Mouse (Mus musculus) CH12.LX (cell line): ENCODE results near the gene Gramd1b. TPM values are rescaled to one million over a fixed set of nuclear protein-coding genes. Genes with fewer than 3 reads are reported as not detected.

Experiments
- DNase-seq: peaks from one replicate; pipeline ENCODE4 v3.0.0-alpha.2; 2013; ENCODE audit errors: extremely low read depth
- H3K27ac ChIP-seq: 2 replicates; pipeline ENCODE4 v1.5.1; 2012; ENCODE audit warnings: low read depth, mild to moderate bottlenecking, control low read depth, moderate library complexity; ENCODE audit not compliant: insufficient read depth
- H3K27me3 ChIP-seq: replicated peaks from 2 replicates; pipeline ENCODE3; 2012; ENCODE audit warnings: inconsistent platforms
- H3K36me3 ChIP-seq, 2 experiments: replicated peaks in 1 of 2; 2 replicates each; pipeline versions ENCODE3 to v1.6.1; 2012; ENCODE audit warnings: inconsistent platforms in 1 of 2, low read length in 1 of 2, mild to moderate bottlenecking in 1 of 2, mixed read lengths in 1 of 2, moderate library complexity in 1 of 2; ENCODE audit not compliant: control insufficient read depth in 1 of 2, insufficient read depth in 1 of 2
- H3K4me1 ChIP-seq, 2 experiments: 2 replicates each; pipeline ENCODE4 v1.6.1; 2012; ENCODE audit warnings: inconsistent platforms in 1 of 2, moderate library complexity in 1 of 2; ENCODE audit not compliant: insufficient read depth in 2 of 2, control insufficient read depth in 1 of 2
- H3K4me2 ChIP-seq: 2 replicates; pipeline ENCODE4 v1.6.1; 2012; ENCODE audit warnings: low read depth, mild to moderate bottlenecking, control low read depth; ENCODE audit not compliant: poor library complexity, insufficient read depth, severe bottlenecking
- H3K4me3 ChIP-seq, 3 experiments: fragments of 150-350 bp in 1 of 3; sonication (generic) in 1 of 3; replicated peaks in 1 of 3; 2 replicates each; pipeline versions ENCODE3 to v1.5.1; 2011 to 2012; ENCODE audit warnings: low read depth in 2 of 3, low read length in 2 of 3, mild to moderate bottlenecking in 2 of 3, moderate library complexity in 2 of 3, control low read depth in 1 of 3, improper control_type of control experiment in 1 of 3, inconsistent platforms in 1 of 3, mixed read lengths in 1 of 3; ENCODE audit not compliant: poor library complexity in 1 of 3
- H3K79me2 ChIP-seq: replicated peaks from 2 replicates; pipeline ENCODE4 v1.6.1; 2012; ENCODE audit warnings: mild to moderate bottlenecking, moderate library complexity; ENCODE audit not compliant: control insufficient read depth, poor library complexity, insufficient read depth, severe bottlenecking; ENCODE audit errors: extremely low read depth
- H3K9ac ChIP-seq: 2 replicates; pipeline ENCODE4 v1.6.1; 2012; ENCODE audit warnings: low read depth, mild to moderate bottlenecking, control low read depth, moderate library complexity; ENCODE audit not compliant: insufficient read depth
- H3K9me3 ChIP-seq: replicated peaks from 2 replicates; pipeline ENCODE3; 2012; ENCODE audit warnings: low read length, inconsistent platforms, mixed read lengths
- CTCF ChIP-seq, 2 experiments: IDR thresholded peaks in 1 of 2; conservative IDR thresholded peaks in 1 of 2; 2 replicates each; pipeline ENCODE4 v1.5.1; 2011 to 2012; ENCODE audit warnings: low read depth in 2 of 2, low read length in 2 of 2, improper control_type of control experiment in 1 of 2, inconsistent platforms in 1 of 2, mild to moderate bottlenecking in 1 of 2, moderate library complexity in 1 of 2
- E2F4 ChIP-seq: IDR thresholded peaks from 2 replicates; pipeline ENCODE4 v1.6.1; 2011; ENCODE audit warnings: low read depth, low read length, improper control_type of control experiment; ENCODE audit not compliant: insufficient replicate concordance
- ELF1 ChIP-seq: IDR thresholded peaks from 2 replicates; pipeline ENCODE4 v1.6.1; 2014; ENCODE audit warnings: low read depth, mild to moderate bottlenecking, inconsistent platforms, low read length, improper control_type of control experiment
- GABPA ChIP-seq: IDR thresholded peaks from 2 replicates; pipeline ENCODE4 v1.6.1; 2012; ENCODE audit warnings: low read depth, low read length, improper control_type of control experiment, inconsistent platforms; ENCODE audit not compliant: insufficient replicate concordance
- HCFC1 ChIP-seq: IDR thresholded peaks from 2 replicates; pipeline ENCODE4 v1.6.1; 2012; ENCODE audit warnings: low read depth, mild to moderate bottlenecking, inconsistent platforms, low read length, improper control_type of control experiment
- IRF4 ChIP-seq: IDR thresholded peaks from 2 replicates; pipeline ENCODE4 v1.6.1; 2014; ENCODE audit warnings: low read depth, mild to moderate bottlenecking, inconsistent platforms, low read length, improper control_type of control experiment
- KAT2A ChIP-seq: IDR thresholded peaks from 2 replicates; pipeline ENCODE4 v1.6.1; 2012; ENCODE audit warnings: low read length, improper control_type of control experiment, inconsistent platforms; ENCODE audit not compliant: insufficient replicate concordance
- MAX ChIP-seq: IDR thresholded peaks from 2 replicates; pipeline ENCODE4 v1.6.1; 2011; ENCODE audit warnings: low read length, improper control_type of control experiment
- MAZ ChIP-seq: IDR thresholded peaks from 2 replicates; pipeline ENCODE4 v1.6.1; 2012; ENCODE audit warnings: low read depth, mild to moderate bottlenecking, inconsistent platforms, low read length, improper control_type of control experiment, moderate library complexity
- MXI1 ChIP-seq: IDR thresholded peaks from 2 replicates; pipeline ENCODE4 v1.6.1; 2011; ENCODE audit warnings: mild to moderate bottlenecking, low read depth, low read length, improper control_type of control experiment
- NRF1 ChIP-seq: IDR thresholded peaks from 2 replicates; pipeline ENCODE4 v1.6.1; 2014; ENCODE audit warnings: low read depth, mild to moderate bottlenecking, inconsistent platforms, low read length, improper control_type of control experiment, moderate library complexity
- POLR2A ChIP-seq: IDR thresholded peaks from 2 replicates; pipeline ENCODE4 v1.6.1; 2011; ENCODE audit warnings: low read depth, mild to moderate bottlenecking, improper control_type of control experiment, low read length
- POLR2AphosphoS2 ChIP-seq: IDR thresholded peaks from 2 replicates; pipeline ENCODE4 v1.6.1; 2011; ENCODE audit warnings: low read depth, low read length, improper control_type of control experiment
- RAD21 ChIP-seq: IDR thresholded peaks from 2 replicates; pipeline ENCODE4 v1.6.1; 2011; ENCODE audit warnings: low read depth, mild to moderate bottlenecking, low read length, improper control_type of control experiment, moderate library complexity
- SIN3A ChIP-seq: IDR thresholded peaks from 2 replicates; pipeline ENCODE4 v1.6.1; 2012; ENCODE audit warnings: low read length, improper control_type of control experiment, inconsistent platforms
- TCF12 ChIP-seq: IDR thresholded peaks from 2 replicates; pipeline ENCODE4 v1.6.1; 2014; ENCODE audit warnings: low read depth, mild to moderate bottlenecking, inconsistent platforms, low read length, improper control_type of control experiment
- UBTF ChIP-seq: IDR thresholded peaks from 2 replicates; pipeline ENCODE4 v1.6.1; 2012; ENCODE audit warnings: low read depth, mild to moderate bottlenecking, inconsistent platforms, low read length, improper control_type of control experiment, moderate library complexity
- USF2 ChIP-seq: conservative IDR thresholded peaks from 2 replicates; pipeline ENCODE4 v1.6.1; 2011; ENCODE audit warnings: low read depth, low read length, improper control_type of control experiment
- ZNF384 ChIP-seq: IDR thresholded peaks from 2 replicates; pipeline ENCODE4 v1.6.1; 2012; ENCODE audit warnings: low read depth, low read length, improper control_type of control experiment, inconsistent platforms
- dilution Hi-C: fragments of 300-500 bp; cut with MboI; formaldehyde crosslinking; loops from 2 replicates; pipeline ENCODE4 v1.14.3; 2020; ENCODE audit warnings: low sequenced_read_pairs; ENCODE audit not compliant: extremely low pct_unique_long_range_greater_than_20kb, extremely low pct_ligation_motif_present
- in situ Hi-C: fragments of 300-500 bp; cut with MboI; formaldehyde crosslinking; loops from 3 replicates; pipeline ENCODE4 v1.14.3; 2019; ENCODE audit warnings: low sequenced_read_pairs, low pct_ligation_motif_present, low pct_unique_long_range_greater_than_20kb, mixed read lengths
- polyA plus RNA-seq: library from polyadenylated mRNA; unstranded; fragments of >175 nt; gene quantifications from 2 replicates; pipeline ENCODE4 v1.2.1, GENCODE M21; 2012; ENCODE audit warnings: low read depth; ENCODE audit not compliant: insufficient read length
- total RNA-seq, 2 experiments: library from RNA; depleted of rRNA; stranded (reverse); fragments of 300-350 nt in 1 of 2; fragments of >200 nt in 1 of 2; gene quantifications; 2 replicates each; pipeline ENCODE4 v1.2.3; 2012 to 2014

Gene Gramd1b
- total and polyA plus RNA-seq, 3 experiments: 13.3 to 40.8 (median 16.7) TPM

GRCm38 (mm10) chr9:40405804-40406203, 125.4 kb downstream of the Gramd1b start:
- no peaks in the 10 kb centered on the region; the same call in 1 of the 2 replicates for H3K79me2 ChIP-seq
- H3K4me1 ChIP-seq: peaks cover 0 to 3% of the 10 kb centered on the region in 2 experiments; a peak in 1 of 4 replicates
- no peaks in the 10 kb centered on the region for H3K9me3 ChIP-seq
- dilution Hi-C loops: no loop called here
- DNase-seq: no peak
- in situ Hi-C loops: loop anchor here (25.0 kb wide), 1 partner anchor 356 kb away; no protein-coding TSS in a partner anchor
- no peak overlapping the region for H3K4me2 ChIP-seq
- H3K36me3 ChIP-seq: peaks cover 10 to 80% of the 10 kb centered on the region in 2 experiments
- H3K4me3 ChIP-seq: no peak overlapping the region
- TF ChIP-seq CTCF (conservative IDR thresholded peaks at IDR 0.05 in 1 of 2, IDR thresholded peaks at IDR 0.05 in 1 of 2; ENCODE audit: low read depth in 2 of 2, low read length in 2 of 2): no peak
- TF ChIP-seq TCF12: no peak
- no peak for TF ChIP-seq MAZ
- TF ChIP-seq HCFC1: no peak
- TF ChIP-seq MAX: no peak
- no peak for TF ChIP-seq E2F4
- no peak for TF ChIP-seq POLR2A
- no peak for TF ChIP-seq POLR2AphosphoS2
- no peak for TF ChIP-seq KAT2A
- TF ChIP-seq, all 38 proteins: peak for 0
- H3K9ac ChIP-seq: no peak overlapping the region
- no peak overlapping the region for H3K27ac ChIP-seq
- H3K27me3 ChIP-seq: no peaks in the 10 kb centered on the region

- in situ Hi-C loops: loop anchor here (25.0 kb wide), 1 partner anchor 357 kb away; no protein-coding TSS in a partner anchor
- no peak for TF ChIP-seq IRF4
- TF ChIP-seq ELF1: no peak
- TF ChIP-seq MAX: no peak
- TF ChIP-seq ZNF384: no peak
- no peak for TF ChIP-seq MXI1
- no peak for TF ChIP-seq E2F4
- dilution Hi-C loops: no loop called here
These were observed 125.9 kb downstream of the Gramd1b start for GRCm38 (mm10) chr9:40405263-40405662.

GRCm38 (mm10) chr9:40404637-40405036, 126.5 kb downstream of the Gramd1b start:
- Histone ChIP-seq H3K36me3 (peaks cover 10 to 81% of the 10 kb centered on the region in 2 experiments), H3K79me2 (no peaks in the 10 kb centered on the region; the same call in 1 of the 2 replicates), H3K9me3 (no peaks in the 10 kb centered on the region), H3K9ac (no peak overlapping the region), H3K4me2 (no peak overlapping the region), H3K4me1 (peaks cover 0 to 3% of the 10 kb centered on the region in 2 experiments; a peak in 1 of 4 replicates), H3K27me3 (no peaks in the 10 kb centered on the region), H3K27ac (no peak overlapping the region), H3K4me3 (no peak overlapping the region)
- dilution Hi-C loops: no loop called here
- in situ Hi-C loops: loop anchor here (25.0 kb wide), 1 partner anchor 358 kb away; no protein-coding TSS in a partner anchor
- no peak for DNase-seq
- TF ChIP-seq ZNF384: no peak
- no peak for TF ChIP-seq MAZ
- TF ChIP-seq KAT2A: no peak
- TF ChIP-seq GABPA: no peak
- no peak for TF ChIP-seq E2F4
- no peak for TF ChIP-seq NRF1
- TF ChIP-seq RAD21: no peak
- TF ChIP-seq USF2: no peak
- no peak for TF ChIP-seq UBTF
- TF ChIP-seq SIN3A: no peak

More at GRCm38 (mm10) chr9:40405263-40405662, 125.9 kb downstream of the Gramd1b start:
- Histone ChIP-seq H3K36me3 (peaks cover 10 to 80% of the 10 kb centered on the region in 2 experiments), H3K9ac (no peak overlapping the region), H3K4me3 (no peak overlapping the region), H3K79me2 (no peaks in the 10 kb centered on the region; the same call in 1 of the 2 replicates), H3K4me1 (peaks cover 0 to 3% of the 10 kb centered on the region in 2 experiments; a peak in 1 of 4 replicates), H3K9me3 (no peaks in the 10 kb centered on the region), H3K27me3 (no peaks in the 10 kb centered on the region), H3K27ac (no peak overlapping the region), H3K4me2 (no peak overlapping the region)
- DNase-seq: no peak
